Mouse (Mus musculus) small intestine, adult 2 months (tissue): Measurements from ENCODE around the gene Gm44965. TPM values are rescaled to one million over a fixed set of nuclear protein-coding genes. Genes with fewer than 3 reads are reported as not detected.

Experiments used
- H3K27ac ChIP-seq: fragments of 200-500 bp; 2 replicates; pipeline ENCODE4 v1.5.1; 2012; ENCODE audit warnings: low read depth, low read length, control low read depth, inconsistent platforms; ENCODE audit not compliant: insufficient read depth
- H3K27me3 ChIP-seq: fragments of 200-500 bp; 2 replicates; pipeline ENCODE4 v1.6.1; 2012; ENCODE audit warnings: mild to moderate bottlenecking, moderate library complexity, low read length, inconsistent platforms; ENCODE audit not compliant: control insufficient read depth, insufficient read depth
- H3K36me3 ChIP-seq: fragments of 200-500 bp; 2 replicates; pipeline ENCODE4 v1.6.1; 2012; ENCODE audit warnings: mild to moderate bottlenecking, low read length, control low read depth, inconsistent platforms; ENCODE audit not compliant: control insufficient read depth, insufficient read depth
- H3K4me1 ChIP-seq: fragments of 200-500 bp; 2 replicates; pipeline ENCODE4 v1.6.1; 2012; ENCODE audit warnings: low read length, inconsistent platforms, mixed read lengths; ENCODE audit not compliant: control insufficient read depth, insufficient read depth, insufficient read length
- H3K4me3 ChIP-seq: fragments of 200-500 bp; 2 replicates; pipeline ENCODE4 v1.5.1; 2012; ENCODE audit warnings: low read depth, mild to moderate bottlenecking, control low read depth, inconsistent platforms, low read length, moderate library complexity
- CTCF ChIP-seq: fragments of 200-500 bp; IDR thresholded peaks from 2 replicates; pipeline ENCODE4 v1.5.1; 2012; ENCODE audit warnings: low read depth, mild to moderate bottlenecking, control low read depth, inconsistent platforms, low read length, moderate library complexity, mixed read lengths; ENCODE audit not compliant: insufficient replicate concordance, insufficient read length; ENCODE audit errors: extremely low read depth
- POLR2A ChIP-seq: fragments of 200-500 bp; IDR thresholded peaks from 2 replicates; pipeline ENCODE4 v1.6.1; 2012; ENCODE audit warnings: low read depth, mild to moderate bottlenecking, control low read depth, inconsistent platforms, low read length, moderate library complexity
- WGBS: fragments of 180-500 bp; shearing (Covaris S2); methylation state at CpG from one replicate; pipeline ENCODE4 v1.1.7; 2018; 5-methylcytosine and 5-hydroxymethylcytosine counted together
- polyA plus RNA-seq: library from polyadenylated mRNA; depleted of rRNA; stranded (reverse); fragments of >200 nt; gene quantifications from 2 replicates; pipeline ENCODE4 v1.2.3, GENCODE M21; 2012; rRNA removed

The Gm44965 gene
- polyA plus RNA-seq: not detected in 2 replicates

DNA sequence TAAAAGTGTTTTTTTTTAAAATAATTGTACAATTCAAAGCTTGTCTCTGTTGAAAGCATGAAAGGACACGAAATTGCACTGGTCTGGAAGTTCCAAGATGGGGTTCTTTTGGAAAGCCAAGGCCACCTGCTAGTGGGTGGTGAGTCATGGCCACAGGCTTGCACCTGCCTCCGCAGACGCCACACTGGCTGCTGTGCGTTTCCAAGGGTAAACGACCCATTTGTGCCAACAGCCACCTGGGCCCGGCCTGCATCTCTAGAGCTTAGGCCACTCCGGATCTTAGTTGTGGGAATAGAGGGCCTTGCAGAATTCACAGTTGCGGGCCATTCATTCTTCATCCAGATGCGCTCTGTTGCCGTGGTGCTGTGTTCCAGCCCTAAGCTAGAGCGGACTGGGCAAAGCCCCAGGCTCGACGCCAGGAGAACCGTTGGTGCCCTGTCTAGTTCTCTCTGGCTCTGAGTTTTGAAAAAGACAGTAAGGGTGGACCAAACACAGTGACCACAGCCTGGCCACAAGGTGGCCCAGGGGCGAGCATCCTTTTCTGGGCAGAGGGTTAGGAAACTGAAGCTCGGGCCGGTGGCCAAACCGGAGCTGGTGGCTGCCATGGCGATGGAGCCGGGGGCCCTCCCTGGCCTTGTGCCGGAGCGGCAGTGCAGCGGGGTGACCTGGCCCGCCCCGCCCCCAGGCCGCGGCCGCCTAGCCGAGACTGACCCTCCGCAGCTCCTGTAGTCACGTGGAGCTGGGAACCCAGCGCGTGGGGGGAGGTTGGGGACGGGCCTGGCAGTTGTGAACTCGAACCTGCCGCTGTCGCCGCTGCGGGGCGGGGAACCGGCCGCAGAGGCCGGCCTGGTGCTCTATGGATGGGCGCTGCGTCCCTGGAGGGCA is at the start of gene Gm44965, which contains the start of gene Repin1:
Gm44965 (plus strand) TSS at position 784 of the 885 bp plus-strand sequence.
Repin1 (plus strand) TSS at position 726 of the 885 bp plus-strand sequence.
- TF ChIP-seq POLR2A: no peak; the same call in none of the 2 replicates
- TF ChIP-seq CTCF: peak; percentile 40; the same call in 1 of the 2 replicates
- Histone ChIP-seq H3K27me3 (no peaks in the 10 kb centered on the region), H3K27ac (peak within 1 kb of the TSS; percentile 29), H3K36me3 (peaks cover 8% of the 10 kb centered on the region), H3K4me3 (peak within 1 kb of the TSS; percentile 93), H3K4me1 (peaks cover 9% of the 10 kb centered on the region; the same call in 1 of the 2 replicates)
- WGBS: 2% methylated on average over 45 of the region's 45 CpGs

DNA sequence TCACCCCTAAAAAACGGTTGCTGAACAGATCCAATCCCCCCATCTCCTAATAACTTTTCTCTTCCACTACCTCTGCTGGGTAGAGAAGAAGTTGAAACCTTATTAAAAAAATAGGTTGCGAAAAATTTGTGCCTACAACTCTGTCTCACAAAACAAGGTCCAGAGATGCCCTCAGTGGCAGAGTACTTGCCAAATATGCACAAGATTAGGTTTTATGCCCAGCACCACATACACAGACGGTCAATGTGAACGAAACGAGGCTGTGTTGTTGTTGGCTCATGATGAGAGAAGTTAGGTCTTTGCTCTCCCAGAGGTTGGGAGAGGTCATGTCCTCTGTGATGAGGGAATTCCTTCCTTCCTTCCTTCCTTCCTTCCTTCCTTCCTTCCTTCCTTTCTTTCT is 48.5 kb upstream of the Gm44965 start:
- H3K4me1 ChIP-seq: peaks cover 20% of the 10 kb centered on the region
- TF ChIP-seq CTCF (no peak), POLR2A (no peak)
- 74% methylated on average over 5 of the region's 5 CpGs for WGBS
- no peaks in the 10 kb centered on the region for H3K36me3 ChIP-seq
- H3K4me3 ChIP-seq: no peak overlapping the region
- no peaks in the 10 kb centered on the region for H3K27me3 ChIP-seq
- no peak overlapping the region for H3K27ac ChIP-seq

GRCm38 (mm10) chr6:48546271-48546670 is 47.5 kb upstream of the Gm44965 start:
- TF ChIP-seq CTCF (no peak), POLR2A (no peak)

DNA sequence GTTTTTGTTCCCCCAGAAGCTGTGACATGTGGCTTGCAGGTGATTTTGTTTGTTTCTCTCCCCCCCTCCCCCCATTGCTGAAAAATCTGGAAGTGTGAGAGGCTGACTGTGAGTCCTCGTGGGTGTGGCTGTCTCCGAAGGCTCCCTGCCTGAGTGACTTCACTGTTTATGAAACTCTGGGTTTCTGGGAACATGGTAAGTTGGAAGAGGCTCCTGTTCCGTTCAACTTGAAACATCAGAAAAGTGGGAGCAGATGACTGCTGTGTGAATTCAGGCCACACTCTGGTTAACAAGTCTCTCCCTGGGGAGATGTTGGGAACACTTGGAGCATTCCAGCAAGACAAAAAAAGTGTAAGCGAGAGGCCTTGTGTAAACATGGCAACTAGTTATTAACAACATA is 46.9 kb upstream of the Gm44965 start:
- H3K36me3 ChIP-seq: no peaks in the 10 kb centered on the region
- H3K4me3 ChIP-seq: no peak overlapping the region
- WGBS: 57% methylated on average over 4 of the region's 4 CpGs
- TF ChIP-seq POLR2A (no peak), CTCF (no peak)
- peaks cover 11% of the 10 kb centered on the region; the same call in 1 of the 2 replicates for H3K4me1 ChIP-seq
- no peaks in the 10 kb centered on the region for H3K27me3 ChIP-seq
- no peak overlapping the region for H3K27ac ChIP-seq

More at GRCm38 (mm10) chr6:48546271-48546670, 47.5 kb upstream of the Gm44965 start:
- Histone ChIP-seq H3K27ac (no peak overlapping the region), H3K36me3 (no peaks in the 10 kb centered on the region), H3K4me1 (peaks cover 17% of the 10 kb centered on the region; the same call in 1 of the 2 replicates), H3K27me3 (no peaks in the 10 kb centered on the region), H3K4me3 (no peak overlapping the region)
- 32% methylated on average over 1 of the region's 1 CpGs for WGBS

DNA sequence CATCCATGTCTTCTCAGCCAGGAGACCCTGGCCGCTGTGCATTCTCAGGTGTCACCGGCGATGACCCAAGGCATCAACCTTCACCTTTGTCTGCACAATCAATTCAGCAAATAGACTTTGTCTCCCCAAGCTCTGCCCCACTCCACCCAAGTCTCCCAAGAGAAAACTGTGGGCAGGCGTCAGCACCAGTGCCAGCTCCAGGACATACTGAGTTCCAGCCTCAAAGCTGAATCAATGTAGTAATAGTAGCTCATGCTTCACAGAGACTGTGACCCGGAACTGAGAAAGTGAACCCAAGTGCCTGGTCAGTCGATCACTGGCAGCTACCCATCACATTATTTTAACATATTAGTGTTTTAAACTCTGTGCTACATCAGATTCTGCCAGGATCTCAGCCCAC is 45.4 kb upstream of the Gm44965 start:
- no peaks in the 10 kb centered on the region for H3K27me3 ChIP-seq
- H3K36me3 ChIP-seq: no peaks in the 10 kb centered on the region
- TF ChIP-seq CTCF (no peak), POLR2A (no peak)
- no peaks in the 10 kb centered on the region for H3K4me1 ChIP-seq
- WGBS: 66% methylated on average over 6 of the region's 6 CpGs
- H3K27ac ChIP-seq: no peak overlapping the region
- H3K4me3 ChIP-seq: no peak overlapping the region

- H3K4me1 ChIP-seq: peaks cover 5% of the 10 kb centered on the region; the same call in 1 of the 2 replicates
- no peaks in the 10 kb centered on the region for H3K27me3 ChIP-seq
- H3K36me3 ChIP-seq: no peaks in the 10 kb centered on the region
- 61% methylated on average over 4 of the region's 4 CpGs for WGBS
- H3K4me3 ChIP-seq: no peak overlapping the region
- TF ChIP-seq CTCF: no peak
- no peak for TF ChIP-seq POLR2A
- no peak overlapping the region for H3K27ac ChIP-seq
Observed at GRCm38 (mm10) chr6:48552918-48553317, 40.8 kb upstream of the Gm44965 start.

DNA sequence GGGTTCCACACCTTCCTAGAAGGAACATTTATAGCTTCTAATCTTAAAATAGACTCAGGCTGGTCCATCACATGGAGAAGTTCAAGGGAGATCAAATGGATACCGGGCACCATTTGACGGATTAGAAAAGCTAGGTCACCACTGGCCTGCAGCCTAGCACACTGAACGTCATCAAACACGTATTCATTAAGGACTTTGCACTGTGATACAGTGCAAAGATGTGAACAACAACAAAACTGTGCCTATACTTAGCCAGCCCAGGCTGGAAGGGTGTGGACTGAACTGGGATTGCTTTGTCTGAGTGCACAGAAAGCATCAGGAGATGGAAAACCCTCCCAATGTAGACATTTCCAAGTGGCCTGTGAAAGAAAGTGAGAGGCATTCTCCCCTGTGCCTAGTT is 39.9 kb upstream of the Gm44965 start:
- Histone ChIP-seq H3K4me3 (no peak overlapping the region), H3K36me3 (no peaks in the 10 kb centered on the region), H3K4me1 (peaks cover 5% of the 10 kb centered on the region; the same call in 1 of the 2 replicates), H3K27ac (peak overlapping the region; percentile 91), H3K27me3 (no peaks in the 10 kb centered on the region)
- 43% methylated on average over 4 of the region's 4 CpGs for WGBS
- TF ChIP-seq POLR2A (no peak), CTCF (no peak)
